Mouse (Mus musculus): ENCODE measurements around the gene P2ry6.

The P2ry6 gene

DNA sequence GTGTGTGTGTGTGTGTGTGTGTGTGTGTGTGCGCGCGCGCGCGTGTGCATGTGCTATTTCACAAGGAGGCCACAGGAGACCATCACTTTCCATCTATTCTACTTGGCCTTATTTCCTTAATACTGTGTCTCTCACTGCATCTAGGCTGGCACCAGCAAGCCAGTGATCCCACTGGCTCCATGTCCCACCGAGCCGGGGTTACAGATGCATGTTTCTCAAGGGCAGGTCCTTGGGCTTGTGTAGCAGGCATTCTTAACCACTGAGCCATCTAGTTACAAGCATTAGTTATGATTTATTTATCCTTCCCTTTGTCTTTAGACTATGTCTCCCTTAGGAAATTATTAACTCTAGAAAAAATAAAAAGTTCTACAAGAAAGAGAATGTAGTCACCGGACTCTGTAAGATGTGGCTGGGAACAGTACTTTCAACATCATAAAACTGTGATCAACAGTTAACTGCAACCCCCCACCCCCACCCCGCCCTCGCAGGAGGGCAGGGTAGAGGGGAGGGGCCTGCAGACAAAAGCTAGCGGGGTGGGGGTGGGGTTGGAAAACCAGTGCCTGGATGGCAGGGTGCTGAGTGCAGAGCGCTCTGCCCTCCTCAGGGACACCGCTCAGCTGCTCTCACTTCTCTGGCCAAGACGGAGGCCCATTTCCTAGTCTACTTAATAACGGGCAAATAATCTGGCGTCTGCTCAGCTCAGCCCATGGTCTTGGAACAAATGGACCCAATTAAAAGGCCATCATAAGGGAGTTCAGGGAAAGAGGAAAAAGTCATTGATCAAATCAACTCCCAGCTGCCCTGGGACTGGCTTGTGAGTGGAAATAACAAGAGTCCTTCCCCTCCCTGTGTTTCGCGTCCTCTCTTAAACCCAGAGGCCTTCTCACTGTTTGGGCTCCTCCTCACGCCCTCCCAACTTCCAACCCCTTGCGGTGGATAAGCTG is 10.3 kb upstream of the P2ry6 start:
- DNase-seq = peak; percentile 39 to 41

DNA sequence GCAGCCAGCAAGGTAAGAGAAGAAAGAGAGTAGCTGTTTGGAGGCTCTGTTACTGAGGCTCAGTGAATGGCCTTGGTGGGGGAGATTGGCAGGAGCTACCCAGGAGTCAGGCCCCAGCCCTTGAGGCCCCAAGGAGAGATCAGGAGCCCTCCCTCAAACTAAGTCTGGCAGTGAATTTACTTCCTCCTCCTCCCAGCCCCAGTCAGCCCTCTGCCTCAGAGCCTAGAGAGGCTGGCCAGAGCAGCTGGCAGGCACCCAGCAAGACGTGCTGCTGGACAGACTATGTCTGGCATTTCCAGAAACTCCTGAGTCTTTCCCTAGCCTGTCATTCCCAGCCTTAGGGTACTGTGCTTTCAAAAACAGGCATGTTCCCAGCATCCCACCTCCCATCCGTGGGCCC is 4.7 kb upstream of the P2ry6 start:
- DNase-seq = peak; percentile 71 to 78

DNA sequence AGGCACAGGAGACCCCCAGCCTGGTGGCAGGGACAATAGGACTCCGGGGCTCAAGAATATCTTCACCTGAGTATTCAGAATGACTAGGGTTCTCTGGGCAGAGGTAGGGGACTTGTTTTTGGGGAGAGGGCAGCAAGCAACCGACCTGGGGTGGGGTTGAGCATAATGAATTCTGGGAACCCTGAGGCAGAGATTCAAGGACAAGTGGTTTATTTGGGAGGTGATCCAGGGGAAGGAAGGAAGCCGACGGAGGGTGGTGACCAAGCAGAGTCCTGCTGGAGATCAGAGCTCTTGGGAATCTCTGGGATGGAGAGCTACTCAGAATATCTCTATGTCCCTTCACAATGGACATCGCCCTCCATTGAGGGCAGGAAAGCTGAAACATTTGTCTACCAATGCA is 3.7 kb upstream of the P2ry6 start:
- DNase-seq = no peak

DNA sequence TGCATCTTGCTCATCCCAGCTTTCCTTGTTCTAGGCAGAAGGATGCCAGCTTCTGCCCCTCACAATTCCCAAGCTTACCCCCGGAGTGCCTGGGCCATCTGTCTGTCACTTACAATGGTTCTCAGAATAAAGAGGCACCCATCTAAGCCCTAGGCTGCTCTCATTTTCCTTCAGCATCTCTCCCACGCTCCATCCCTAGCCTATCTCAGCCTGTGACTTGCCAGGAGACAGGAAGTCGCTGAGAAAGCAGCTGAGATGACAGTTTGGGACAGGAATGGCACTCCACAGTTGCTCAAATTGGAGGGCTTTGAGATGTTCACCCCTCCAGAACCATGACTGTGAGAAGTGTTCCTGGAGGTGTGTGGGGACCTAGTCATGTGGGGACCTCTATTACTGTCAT is 1.6 kb downstream of the P2ry6 start:
- no peak for DNase-seq

DNA sequence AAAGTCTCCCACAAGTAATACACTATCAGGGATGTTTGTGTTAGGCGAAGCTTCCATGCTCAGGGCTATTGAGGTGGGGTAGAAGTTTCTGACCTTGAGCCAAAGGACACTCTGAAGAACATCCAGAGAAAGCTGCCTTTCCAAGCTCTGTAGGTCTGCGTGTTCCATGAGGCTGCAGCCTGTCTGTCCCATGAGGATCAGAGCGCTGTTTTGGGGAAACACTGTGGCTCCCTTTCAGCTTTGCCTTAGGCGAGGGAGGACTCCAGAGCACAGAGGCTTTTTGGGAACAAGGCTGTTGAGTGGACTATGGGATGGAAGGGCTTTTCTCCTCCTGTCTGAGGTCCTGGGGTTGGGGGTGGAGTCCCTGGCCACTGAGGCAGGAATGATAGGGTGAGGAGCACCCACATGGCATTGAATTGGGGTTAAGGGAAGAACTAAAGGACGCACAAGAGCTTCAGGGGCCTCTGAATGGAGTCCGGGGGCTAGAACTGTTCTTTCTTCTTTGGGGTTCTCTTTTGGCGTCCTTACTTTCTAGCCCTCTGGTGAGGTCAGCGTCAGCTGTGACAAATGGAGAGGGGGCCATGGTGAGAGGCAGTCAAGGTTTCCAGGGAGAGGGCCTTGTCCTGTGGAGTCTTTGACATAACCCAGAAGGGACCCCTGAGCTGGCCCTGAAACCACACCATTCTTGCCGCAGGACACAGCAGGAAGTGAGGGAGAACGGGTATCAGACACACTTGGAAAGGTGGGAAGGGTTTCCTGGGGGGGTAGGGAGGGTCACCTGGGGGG is 5.4 kb downstream of the P2ry6 start:
- no peak for DNase-seq

DNA sequence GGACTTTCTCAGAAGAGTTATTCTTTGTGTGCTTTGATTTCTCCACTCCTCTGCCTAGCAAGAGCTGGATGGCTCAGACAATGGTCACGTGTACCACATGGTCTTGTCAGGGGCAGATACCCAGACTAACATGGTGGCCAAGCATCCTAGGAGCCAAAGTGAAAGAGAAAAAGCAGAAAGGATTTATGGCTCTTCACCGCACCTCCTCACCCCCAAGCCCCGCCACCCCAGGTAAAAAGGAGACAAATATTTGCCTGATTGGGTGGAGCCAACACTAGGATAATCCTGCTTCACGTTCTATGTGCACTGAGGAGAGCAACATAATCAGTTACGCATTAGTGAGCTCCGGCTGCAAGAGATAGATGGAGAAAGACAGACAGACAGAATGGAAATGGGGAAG is 6.1 kb downstream of the P2ry6 start:
- no peak for DNase-seq

DNA sequence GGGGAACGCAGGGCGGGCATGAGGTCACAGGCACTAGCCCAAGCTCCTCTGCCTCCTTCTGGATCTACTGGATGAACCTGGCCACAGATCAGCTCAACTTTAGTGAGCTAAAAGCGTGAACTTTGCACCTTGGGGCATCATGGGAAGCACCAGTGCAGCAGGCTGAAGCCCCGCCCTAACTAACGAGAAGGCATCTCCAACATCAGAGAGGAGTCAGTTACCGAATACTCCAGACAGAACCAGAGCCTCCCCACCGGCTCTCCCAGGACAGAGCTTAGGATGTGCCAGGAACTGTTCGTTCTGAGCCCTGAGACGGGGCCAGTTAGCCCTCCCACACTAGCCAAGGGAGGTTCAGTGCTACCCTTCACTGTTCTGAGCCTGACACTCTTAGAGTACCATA is 6.6 kb downstream of the P2ry6 start:
- no peak for DNase-seq

DNA sequence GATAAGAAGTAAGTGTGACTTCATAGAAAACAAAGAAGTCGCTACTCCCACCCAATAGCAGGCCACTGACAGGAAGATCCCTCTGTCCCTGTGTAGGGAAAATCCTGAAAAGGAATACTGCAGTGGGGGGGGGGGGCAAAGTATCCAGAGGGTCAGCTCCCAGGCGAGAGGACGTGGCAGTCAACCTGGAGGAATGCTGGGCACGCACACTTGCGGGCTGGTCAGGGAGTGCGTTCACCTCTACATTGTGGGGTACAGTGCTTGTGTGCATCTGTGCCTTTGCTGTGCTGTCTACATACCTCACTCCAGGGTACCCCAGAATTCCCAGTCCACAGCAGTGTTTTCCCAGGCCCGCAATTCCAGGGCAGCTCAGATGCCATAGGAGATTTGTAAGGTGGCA is 8.4 kb downstream of the P2ry6 start:
- DNase-seq = no peak

DNA sequence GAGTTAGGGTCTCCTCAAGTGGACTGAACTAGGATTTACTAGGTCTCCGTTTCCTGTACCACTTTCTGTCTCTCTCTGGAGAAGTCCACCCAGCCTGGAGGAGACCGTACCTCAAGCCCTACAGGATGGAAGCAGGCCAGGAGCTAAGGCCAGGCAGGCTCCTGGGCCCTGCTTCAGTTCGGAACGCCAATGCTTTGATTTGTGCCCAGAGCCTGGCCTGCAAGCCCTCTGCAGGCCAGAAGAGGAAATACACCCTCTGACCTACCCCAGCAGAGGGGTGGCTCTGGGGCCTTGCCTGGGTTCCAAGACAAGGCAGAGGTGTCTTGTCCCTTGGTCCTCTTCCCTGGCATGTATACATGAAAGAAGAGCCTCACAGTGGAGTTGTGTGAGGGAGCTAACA is 9.4 kb downstream of the P2ry6 start:
- no peak for DNase-seq

DNA sequence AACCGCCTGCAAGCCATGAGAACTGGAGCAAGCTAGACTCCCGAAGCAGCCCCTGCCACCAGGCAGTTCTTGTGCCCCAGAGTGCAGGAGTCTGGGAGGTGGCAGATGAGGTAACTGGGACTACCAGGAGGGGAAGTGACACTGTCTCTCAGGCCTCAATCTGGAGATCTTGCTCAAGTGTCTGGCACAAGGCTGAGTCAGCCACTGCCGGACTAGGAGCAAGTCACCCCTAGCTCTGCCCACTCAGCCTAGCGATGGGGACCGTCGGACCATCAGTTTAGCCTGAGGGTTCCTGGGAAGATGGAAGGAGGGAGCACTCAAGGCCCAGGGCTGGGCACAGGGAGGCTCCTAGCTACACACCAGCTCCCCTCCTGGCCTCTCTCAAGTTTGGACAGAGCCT is 10.2 kb downstream of the P2ry6 start:
- peak in 1 of 2 experiments; percentile 50 for DNase-seq

DNA sequence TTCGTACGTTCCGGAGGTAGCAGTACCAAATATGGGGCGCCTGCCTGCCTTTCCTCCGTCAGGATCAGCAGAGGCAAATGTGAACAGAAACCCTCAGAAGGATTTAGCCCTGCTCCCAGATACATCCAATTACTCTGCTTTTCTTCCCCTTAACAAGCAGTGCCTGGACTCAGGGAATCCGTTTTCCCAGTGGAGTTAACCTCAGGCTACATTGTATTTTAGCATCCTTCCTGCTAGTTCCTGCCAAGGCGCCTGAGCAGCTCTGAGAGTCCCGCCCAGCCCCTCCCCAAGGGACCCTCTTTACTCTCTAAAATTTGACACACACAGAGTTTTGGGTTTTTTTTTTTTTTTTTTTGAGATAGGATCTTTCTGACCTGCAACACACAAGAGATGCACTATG is 11.1 kb downstream of the P2ry6 start:
- no peak for DNase-seq

DNA sequence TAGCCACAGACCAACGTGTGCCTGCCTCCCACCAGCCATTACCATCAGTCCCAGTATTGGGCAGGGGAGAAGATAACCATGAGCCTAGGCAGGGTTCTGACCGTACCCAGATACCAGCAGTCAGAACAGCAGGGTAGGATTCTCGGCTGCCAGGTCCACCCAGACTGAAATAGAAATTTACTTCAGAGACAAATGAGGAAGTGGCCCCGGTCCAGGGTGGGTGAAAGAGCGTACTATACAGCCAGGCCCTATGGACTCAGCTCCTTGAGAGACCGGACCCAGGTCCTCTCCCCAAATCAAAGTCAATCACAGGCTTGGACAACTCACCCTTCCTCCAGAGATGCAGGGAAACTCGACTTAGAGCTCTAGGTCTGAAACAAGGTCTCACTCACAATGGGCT is 13.3 kb downstream of the P2ry6 start:
- DNase-seq = no peak

DNA sequence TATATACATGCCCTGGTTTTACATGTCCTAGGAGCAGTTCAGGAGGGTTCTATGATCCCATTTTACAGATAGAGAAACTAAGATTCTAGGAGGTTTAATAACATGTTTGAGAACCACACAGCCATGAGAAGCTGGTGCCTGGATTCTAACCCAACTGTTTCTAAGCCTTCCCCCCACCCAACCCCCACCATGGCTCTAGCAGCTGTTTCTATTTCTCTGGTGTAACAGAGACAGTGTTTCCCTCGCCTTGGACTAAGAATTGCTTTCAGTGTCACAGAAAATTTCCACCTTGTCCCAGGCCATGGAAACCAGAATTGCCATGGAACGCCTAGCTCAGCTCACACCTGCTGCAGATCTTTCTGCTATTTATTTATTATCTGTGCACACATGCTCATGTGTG is 14.0 kb downstream of the P2ry6 start:
- DNase-seq = no peak

DNA sequence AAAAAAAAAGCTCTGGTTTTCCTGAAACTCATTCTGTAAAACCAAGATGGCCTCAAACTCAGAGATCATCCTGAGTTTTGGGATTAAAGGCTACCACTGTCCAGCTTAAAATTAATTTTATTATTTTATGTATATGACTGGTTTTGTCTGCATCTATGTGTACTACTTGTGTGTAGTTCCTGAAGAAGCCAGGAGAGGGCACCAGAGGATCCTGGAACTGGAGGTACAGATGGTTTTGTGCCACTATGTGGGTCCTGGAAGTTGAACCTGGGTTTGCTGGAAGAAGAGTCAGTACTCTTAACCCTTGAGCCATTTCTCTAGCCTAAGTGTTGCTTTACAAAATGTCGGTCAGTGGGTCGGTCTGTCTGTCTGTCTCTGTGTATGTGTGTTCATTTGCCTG is 16.0 kb downstream of the P2ry6 start:
- no peak for DNase-seq

DNA sequence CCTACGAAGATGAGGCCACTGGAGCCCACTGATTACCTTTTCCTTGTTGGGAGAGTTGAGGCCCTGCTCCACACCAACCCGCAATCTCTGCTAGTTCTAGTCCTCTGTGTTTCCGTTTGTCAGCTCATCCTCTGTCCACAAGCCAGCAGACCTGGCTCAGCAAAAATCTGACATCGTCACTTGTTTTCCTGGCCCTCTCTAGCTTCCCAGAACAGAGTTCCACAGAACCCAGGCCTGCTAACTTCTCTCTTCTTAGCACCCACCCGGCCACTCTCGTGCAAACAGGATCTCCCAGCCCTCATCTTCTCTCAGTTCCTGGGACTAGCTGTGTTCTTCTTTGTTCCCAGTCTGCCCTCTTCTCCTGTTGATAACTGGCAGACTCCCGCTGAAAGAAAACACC is 21.8 kb downstream of the P2ry6 start:
- no peak for DNase-seq

DNA sequence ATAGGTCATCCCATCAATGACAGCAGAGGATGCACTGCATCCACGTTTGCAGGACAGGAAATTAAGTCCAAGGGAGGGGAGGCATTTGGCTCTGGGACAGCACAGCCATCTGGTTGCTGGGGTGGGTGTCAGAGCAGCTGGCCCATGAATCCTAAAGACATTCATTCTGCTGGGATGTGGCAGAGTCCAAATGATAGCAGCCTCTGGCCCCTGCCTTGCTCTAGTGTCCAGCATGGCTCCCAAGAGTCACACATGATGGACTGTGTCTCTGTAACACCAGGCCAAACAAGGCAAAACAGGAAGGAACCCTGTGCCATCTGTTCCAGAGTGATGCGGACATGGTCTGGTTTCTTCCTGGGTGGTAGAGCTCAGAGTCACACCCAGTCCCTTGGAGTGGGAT is 22.5 kb downstream of the P2ry6 start:
- DNase-seq = no peak

DNA sequence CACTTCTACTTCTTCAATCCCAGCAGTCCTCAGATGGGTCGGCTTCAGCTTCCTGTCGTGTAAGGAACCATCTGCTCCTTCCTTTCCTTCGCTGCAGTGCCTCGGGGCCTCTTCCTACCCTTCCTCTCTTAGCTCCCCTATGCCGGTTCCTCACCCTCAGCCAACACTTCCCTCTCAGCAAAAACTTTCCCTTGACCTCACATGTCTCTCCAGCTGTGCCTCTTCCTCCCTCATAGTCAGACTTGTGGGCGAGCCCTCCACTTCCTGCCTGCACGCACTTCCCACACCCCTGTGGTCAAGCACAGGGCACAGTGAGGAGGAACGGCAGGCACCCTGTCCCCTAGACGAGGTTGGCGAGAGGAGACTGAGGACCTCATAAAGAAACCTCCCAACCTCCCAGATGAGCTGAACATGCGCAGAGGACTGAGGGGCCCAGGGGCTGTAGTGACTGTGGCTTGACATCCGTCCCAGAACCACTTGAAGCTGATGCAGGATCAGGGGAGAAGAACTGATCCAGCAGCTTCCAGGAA is 23.9 kb downstream of the P2ry6 start:
- peak; percentile 69 for DNase-seq

DNA sequence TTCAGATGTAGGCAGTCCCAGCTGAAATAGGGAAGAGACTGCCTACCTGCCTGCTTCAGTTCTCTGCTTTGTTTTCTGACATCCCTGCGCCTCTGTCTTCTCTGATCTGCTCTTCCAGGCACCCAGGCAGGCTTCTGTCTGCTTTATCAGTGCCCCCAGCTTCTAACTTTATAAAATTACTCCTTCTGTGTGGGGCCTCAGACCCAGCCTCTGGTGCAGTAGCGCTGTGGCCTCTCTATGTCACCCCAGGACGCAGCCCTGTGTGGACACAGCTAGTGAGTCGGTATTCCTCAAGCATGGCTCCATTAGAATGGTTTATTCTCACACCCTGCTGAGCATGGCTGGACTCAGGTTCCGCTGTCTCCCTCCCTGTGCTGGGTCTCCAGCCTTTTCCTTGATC is 24.4 kb downstream of the P2ry6 start:
- DNase-seq = no peak

DNA sequence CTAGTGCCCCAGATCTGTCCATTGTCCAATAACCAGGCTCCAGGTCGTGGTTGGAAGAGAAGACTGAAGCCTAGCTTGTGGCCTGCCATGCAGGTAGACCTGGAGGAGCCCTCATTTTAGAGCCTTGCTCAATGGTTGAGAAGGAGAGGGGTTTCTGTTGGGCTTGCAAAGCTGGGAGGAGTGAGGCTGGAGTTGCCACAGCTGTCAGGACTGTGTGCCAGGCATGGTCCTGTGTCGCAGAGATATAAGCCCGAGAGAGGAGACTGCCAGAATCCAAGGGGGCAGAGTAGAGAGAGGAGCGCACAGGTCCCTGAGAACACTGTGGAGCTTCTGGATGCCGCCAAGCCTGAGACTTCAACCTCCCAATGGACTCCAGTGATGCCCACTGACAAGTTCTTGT is 29.7 kb downstream of the P2ry6 start:
- DNase-seq = no peak

DNA sequence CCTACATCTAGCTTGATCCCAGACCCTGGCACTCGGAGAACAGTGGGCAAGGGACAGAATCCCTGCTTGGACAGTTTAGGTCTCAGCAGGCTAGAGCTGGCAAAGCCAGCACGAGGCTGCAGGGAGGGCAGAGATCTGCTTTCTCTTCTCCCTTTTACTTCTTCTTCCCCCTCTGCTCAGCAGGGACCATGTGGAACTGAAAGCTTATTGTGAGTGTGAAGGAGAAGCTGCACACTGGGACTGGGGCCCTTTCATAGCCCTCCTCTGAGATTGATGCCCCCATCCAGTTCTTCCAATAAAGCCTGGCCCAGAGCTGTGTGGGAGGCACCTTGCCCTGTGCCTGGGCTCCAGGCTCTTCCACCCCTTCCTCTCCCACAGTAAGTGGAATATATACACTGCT is 30.1 kb downstream of the P2ry6 start:
- DNase-seq = no peak

DNA sequence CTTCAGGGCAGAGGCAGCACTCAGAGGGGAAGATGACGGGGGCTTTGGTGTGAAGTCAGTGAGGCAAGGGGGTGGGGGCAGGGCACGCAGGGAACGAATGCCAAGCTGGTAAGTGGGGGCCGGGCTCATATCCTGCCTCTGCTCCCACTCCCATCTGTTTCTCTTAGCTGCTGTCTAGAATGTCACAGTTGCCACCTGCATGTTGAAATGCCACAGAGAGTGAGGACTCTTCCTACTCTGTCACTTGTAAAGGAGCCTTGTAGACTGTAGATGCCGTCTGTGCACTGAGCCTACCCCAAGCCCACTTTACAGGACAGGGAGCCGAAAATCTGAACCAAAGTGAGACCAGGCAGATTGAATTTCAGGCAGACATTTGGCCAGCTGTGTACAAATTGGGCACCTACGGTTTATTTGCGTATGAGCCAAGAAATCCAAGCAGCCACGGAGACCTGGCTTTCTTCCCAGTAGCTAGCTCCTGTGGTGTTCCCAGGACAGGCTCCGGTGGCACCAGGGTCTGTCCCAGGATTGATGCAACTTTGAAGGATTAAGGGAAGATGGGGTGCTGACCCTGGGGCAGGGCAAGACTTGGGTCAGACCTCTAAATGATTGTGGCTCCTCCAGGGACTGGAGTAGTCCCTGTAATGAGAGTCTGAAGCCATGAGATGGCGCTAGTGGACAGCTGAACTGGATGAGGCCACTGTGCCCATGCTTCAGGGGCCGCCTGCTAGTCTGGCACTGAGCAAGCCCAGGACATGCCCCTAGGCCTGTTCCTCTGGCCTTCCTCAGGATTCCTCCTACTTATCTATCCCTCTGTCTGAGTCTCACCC is 31.4 kb downstream of the P2ry6 start:
- DNase-seq = no peak

DNA sequence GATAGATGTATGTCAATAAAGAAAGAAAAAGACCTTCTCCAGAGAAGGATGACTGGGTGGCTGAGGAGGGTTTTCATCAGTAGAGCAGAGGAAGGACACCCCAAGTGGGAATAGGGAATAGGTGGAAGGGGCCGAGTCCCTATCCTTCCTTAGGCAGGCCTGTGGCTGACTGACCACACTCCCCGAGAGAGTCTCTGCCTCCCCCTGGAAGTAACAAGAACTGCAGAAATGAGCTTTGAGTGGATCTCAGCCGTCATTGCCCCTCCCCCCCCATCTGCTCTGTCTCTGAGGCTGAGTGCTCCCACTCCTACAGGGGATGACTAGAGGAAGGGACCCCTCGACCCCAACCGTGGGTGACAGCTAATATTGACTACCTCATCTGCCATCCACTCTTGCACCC is 33.3 kb downstream of the P2ry6 start:
- DNase-seq = no peak

DNA sequence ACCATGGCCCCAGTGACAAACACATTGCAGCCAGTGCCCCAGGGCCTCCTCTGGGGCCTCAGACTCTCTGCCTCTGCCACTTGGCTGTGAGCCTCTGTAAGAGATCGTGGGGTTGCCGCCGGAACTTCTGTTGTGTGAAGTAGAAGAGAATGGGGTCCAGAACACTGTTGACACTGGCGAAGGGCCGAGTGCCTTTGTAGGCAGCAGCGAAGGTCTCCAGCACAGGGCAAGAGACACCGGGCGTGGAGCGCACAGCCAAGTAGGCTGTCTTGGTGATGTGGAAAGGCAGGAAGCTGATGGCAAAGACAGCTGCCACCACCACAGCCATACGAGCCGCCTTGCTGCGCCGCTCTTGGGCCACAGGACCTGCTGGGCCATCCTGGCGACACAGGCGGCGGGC is 36.3 kb downstream of the P2ry6 start:
- DNase-seq = peak in 1 of 2 experiments; percentile 33

All from lung, adult 18-20 months (tissue).